In the genomic region with DNA sequence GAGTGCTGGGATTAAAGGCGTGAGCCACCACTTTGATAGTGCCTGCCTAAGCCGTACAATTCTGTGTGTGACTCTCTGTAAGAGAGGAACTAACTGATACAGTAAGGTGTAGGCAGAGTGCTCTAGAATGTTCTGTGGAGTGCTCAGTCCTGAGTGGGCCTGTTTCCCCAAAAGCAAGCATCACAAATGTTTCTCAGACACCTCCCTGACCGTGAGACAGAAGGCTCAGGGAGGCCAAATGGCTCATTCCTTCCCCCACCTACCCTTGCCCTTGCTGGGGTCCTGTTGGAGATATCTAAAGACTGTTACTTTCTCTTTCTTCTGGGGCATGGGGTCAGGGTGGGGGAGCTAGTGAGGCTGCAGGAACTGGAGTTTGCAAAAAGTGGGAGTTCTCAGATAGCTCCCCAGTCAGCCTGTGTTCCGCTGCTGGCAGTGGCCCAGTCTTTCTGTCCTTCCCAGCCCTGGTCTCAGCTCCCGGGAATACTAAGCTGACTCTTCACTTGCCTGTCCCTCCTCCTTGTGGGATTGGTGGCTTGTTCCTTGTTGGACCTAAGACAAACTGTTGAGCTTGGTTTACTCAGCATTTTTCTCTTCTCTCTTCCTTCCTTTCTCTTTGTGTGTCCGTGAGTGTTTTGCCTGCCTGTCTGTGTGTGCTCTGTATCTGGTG, we compare ENCODE assay signal across 9 mouse cellular contexts. TPM values are rescaled to one million over a fixed set of nuclear protein-coding genes. Genes with fewer than 3 reads are reported as not detected.
DNase-seq lines count a peak whose midpoint lies in the region; ATAC-seq and TF ChIP-seq lines count a peak whose summit lies in the region.
"Had no signal": no experiment of that assay in that cellular context is flagged by ENCODE, and none has a peak within 500 bp of the region (broad histone marks: within the 10 kb centered on the region; RNA-seq: fewer than 3 reads in every experiment).

No protein-coding gene starts in this region.

- H3K9ac ChIP-seq in lung, postnatal 0 days (replicated peaks; ENCODE audit: low read depth) = no peak overlapping the region
- H3K9ac ChIP-seq in intestine, embryonic 15.5 days = no peak overlapping the region
- no peak overlapping the region for H3K9ac ChIP-seq in hindbrain, embryonic 12.5 days

- peak; percentile 47 for ATAC-seq in lung, postnatal 0 days
- 0 out of 2 replicates have a peak, but pooled peaks have one; percentile 10 for ATAC-seq in intestine, embryonic 15.5 days
- no peak for ATAC-seq in hindbrain, embryonic 12.5 days (ENCODE audit: low FRiP score)

- no peaks in the 10 kb centered on the region for H3K36me3 ChIP-seq in lung, postnatal 0 days (ENCODE audit: insufficient read depth, low read length)
- H3K36me3 ChIP-seq in intestine, embryonic 15.5 days = no peaks in the 10 kb centered on the region
- H3K36me3 ChIP-seq in hindbrain, embryonic 12.5 days = no peaks in the 10 kb centered on the region

- no peaks in the 10 kb centered on the region for H3K27me3 ChIP-seq in lung, postnatal 0 days (replicated peaks; ENCODE audit: insufficient read depth, low read length)
- H3K27me3 ChIP-seq in intestine, embryonic 15.5 days (replicated peaks) = no peaks in the 10 kb centered on the region
- no peaks in the 10 kb centered on the region for H3K27me3 ChIP-seq in hindbrain, embryonic 12.5 days

- H3K4me1 ChIP-seq in lung, postnatal 0 days (ENCODE audit: insufficient read depth, low read depth, low read length) = 0 out of 2 replicates have a peak, but pooled peaks cover 5% of the 10 kb centered on the region
- peaks cover 19% of the 10 kb centered on the region for H3K4me1 ChIP-seq in intestine, embryonic 15.5 days (replicated peaks)
- peaks cover 8% of the 10 kb centered on the region; the same call in 1 of the 2 replicates for H3K4me1 ChIP-seq in hindbrain, embryonic 12.5 days

- no peak overlapping the region for H3K4me3 ChIP-seq in lung, postnatal 0 days (ENCODE audit: low read depth, low read length)
- H3K4me3 ChIP-seq in intestine, embryonic 15.5 days (replicated peaks) = no peak overlapping the region
- H3K4me3 ChIP-seq in hindbrain, embryonic 12.5 days = no peak overlapping the region

- peak overlapping the region; percentile 43; the same call in 1 of the 2 replicates for H3K27ac ChIP-seq in lung, postnatal 0 days (ENCODE audit: low read length)
- no peak overlapping the region for H3K27ac ChIP-seq in intestine, embryonic 15.5 days
- H3K27ac ChIP-seq in hindbrain, embryonic 12.5 days = no peak overlapping the region

- H3K4me2 ChIP-seq in lung, postnatal 0 days (replicated peaks; ENCODE audit: low read depth, low read length) = 0 out of 2 replicates have a peak overlapping the region, but pooled peaks have one; percentile 22
- no peak overlapping the region for H3K4me2 ChIP-seq in intestine, embryonic 15.5 days (replicated peaks)
- H3K4me2 ChIP-seq in hindbrain, embryonic 12.5 days (replicated peaks) = no peak overlapping the region

- no peaks in the 10 kb centered on the region; the same call in 1 of the 2 replicates for H3K9me3 ChIP-seq in lung, postnatal 0 days (ENCODE audit: low read length)
- no peaks in the 10 kb centered on the region for H3K9me3 ChIP-seq in intestine, embryonic 15.5 days
- H3K9me3 ChIP-seq in hindbrain, embryonic 12.5 days (replicated peaks) = 0 out of 2 replicates have a peak, but pooled peaks cover 3% of the 10 kb centered on the region

- TF ChIP-seq CTCF in lung, postnatal 0 days (IDR thresholded peaks at IDR 0.05) = no peak

- peak; percentile 9 to 28 for DNase-seq in adrenal gland, postnatal 36 days
- DNase-seq in adrenal gland, adult 18-20 months (ENCODE audit: low spot score in 2 of 2) = no peak
- peak; percentile 52 for DNase-seq in lung, postnatal 0 days (ENCODE audit: low spot score)
- DNase-seq in lung, postnatal 25 days (ENCODE audit: low spot score) = no peak
- DNase-seq in lung, postnatal 14 days = peak; percentile 21
- no peak for DNase-seq in layer of hippocampus, postnatal 25 days (ENCODE audit: extremely low spot score in 1 of 2, low spot score in 1 of 2)
- DNase-seq: right cerebral cortex, postnatal 14 days had no signal

- WGBS in lung, postnatal 0 days = 37% methylated on average over 6 of the region's 6 CpGs
- WGBS in intestine, embryonic 15.5 days = 61% methylated on average over 6 of the region's 6 CpGs
- 87% methylated on average over 6 of the region's 6 CpGs for WGBS in hindbrain, embryonic 12.5 days

- TF ChIP-seq EP300 in lung, postnatal 0 days (IDR thresholded peaks at IDR 0.05) = no peak

RNA-seq across cellular contexts. Expression of a gene that starts 55.8 kb away (rescaled TPM):
- total RNA-seq in adrenal gland, postnatal 36 days (2021) = 1 to 10 TPM; 3.6 to 4.0 TPM
- total RNA-seq in adrenal gland, adult 18-20 months (2021) = 1 to 10 TPM; 1.6 to 1.9 TPM
- 7.2 and 7.9 TPM in 2 replicates for polyA plus RNA-seq in lung, postnatal 0 days (2015; fragmentation: Nextera tagmentation; extraction: Ambion mirVana)
- 20.1 and 20.6 TPM in 2 replicates for polyA plus RNA-seq in intestine, embryonic 15.5 days (2015; fragmentation: Nextera tagmentation; extraction: Ambion mirVana)
- 55.6 and 57.8 TPM in 2 replicates for polyA plus RNA-seq in hindbrain, embryonic 12.5 days (2016; fragmentation: Nextera tagmentation; extraction: Ambion mirVana)
- total RNA-seq in layer of hippocampus, postnatal 25 days (2021) = 1 to 10 TPM; 2.5 to 3.4 TPM

Comparison
In these comparisons a context has a peak if more than half of its experiments do, and no peak if none do; other contexts are left out.
1. DNase-seq: peak in adrenal gland, postnatal 36 days (2 of 2), lung, postnatal 0 days (single experiment) and lung, postnatal 14 days (single experiment); none in adrenal gland, adult 18-20 months (0 of 2), lung, postnatal 25 days (single experiment) and layer of hippocampus, postnatal 25 days (0 of 2).